Mouse (Mus musculus): ENCODE measurements around the gene Msh4.

GRCm38 (mm10) chr3:153832654-153832945 is 73.3 kb downstream of the Msh4 start:
- TF ChIP-seq ELF1 (IDR thresholded peaks at IDR 0.05; ENCODE audit: low read depth, low read length) (no peak), CTCF (conservative IDR thresholded peaks at IDR 0.05 in 1 of 2, IDR thresholded peaks at IDR 0.05 in 1 of 2; ENCODE audit: low read depth in 2 of 2, low read length in 2 of 2) (no peak), EP300 (IDR thresholded peaks at IDR 0.05; ENCODE audit: low read length) (no peak), KAT2A (IDR thresholded peaks at IDR 0.05; ENCODE audit: insufficient replicate concordance, low read length) (no peak), MXI1 (IDR thresholded peaks at IDR 0.05; ENCODE audit: low read depth, low read length) (no peak), MAFK (IDR thresholded peaks at IDR 0.05; ENCODE audit: insufficient replicate concordance, low read length) (no peak), MAX (IDR thresholded peaks at IDR 0.05; ENCODE audit: low read length) (no peak), RCOR1 (conservative IDR thresholded peaks at IDR 0.05; ENCODE audit: low read depth, low read length) (no peak), RAD21 (IDR thresholded peaks at IDR 0.05; ENCODE audit: low read depth, low read length) (no peak), MAZ (IDR thresholded peaks at IDR 0.05; ENCODE audit: low read depth, low read length) (no peak)
